Mouse (Mus musculus): ENCODE measurements around the gene Itga11.

DNA sequence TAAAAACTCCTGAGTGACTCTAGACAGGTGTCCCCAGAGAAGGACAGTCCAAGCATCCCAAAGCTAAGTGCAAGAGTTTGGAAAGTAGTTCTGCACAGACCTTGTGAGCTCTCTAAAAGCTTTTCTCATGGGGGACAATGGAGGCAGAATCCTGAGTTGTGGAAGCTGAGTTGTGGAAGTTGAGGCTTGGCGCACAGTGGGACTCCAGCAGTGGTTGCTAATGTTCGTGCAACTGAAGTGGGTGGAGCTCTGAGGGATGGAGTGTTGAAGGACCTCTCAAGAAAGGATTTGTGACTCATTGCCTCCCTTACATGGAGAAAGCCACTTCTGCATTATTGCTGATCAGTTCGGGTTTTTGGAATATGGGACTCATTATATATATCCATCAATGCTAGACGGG, 1.8 kb downstream of the Itga11 start:
- TF ChIP-seq TAL1 (IDR thresholded peaks at IDR 0.05; ENCODE audit: low read length) (no peak), GATA1 (IDR thresholded peaks at IDR 0.05; ENCODE audit: low read length) (no peak)

Data from erythroblast, embryonic 14.5 days (primary cell).